Mouse (Mus musculus) bone marrow, adult 2 months (tissue): ENCODE measurements around the gene Zfand3. TPM values are rescaled to one million over a fixed set of nuclear protein-coding genes. Genes with fewer than 3 reads are reported as not detected.

Experiments used
- H3K27ac ChIP-seq: fragments of 200-500 bp; 2 replicates; pipeline ENCODE4 v1.5.1; 2012; ENCODE audit warnings: low read depth, mild to moderate bottlenecking, control low read depth, inconsistent platforms, low read length; ENCODE audit not compliant: control insufficient read depth, poor library complexity, insufficient read depth
- H3K4me1 ChIP-seq: fragments of 200-500 bp; 2 replicates; pipeline ENCODE4 v1.6.1; 2011; ENCODE audit warnings: low read length; ENCODE audit not compliant: control insufficient read depth, insufficient read depth
- H3K4me3 ChIP-seq: fragments of 200-500 bp; replicated peaks from 2 replicates; pipeline ENCODE3; 2011; ENCODE audit warnings: mild to moderate bottlenecking, low read depth, low read length, control low read depth; ENCODE audit not compliant: control insufficient read depth
- CTCF ChIP-seq: fragments of 200-500 bp; IDR thresholded peaks from 2 replicates; pipeline ENCODE4 v1.5.1; 2011; ENCODE audit warnings: low read length, control low read depth; ENCODE audit not compliant: control insufficient read depth, insufficient read depth
- POLR2A ChIP-seq: fragments of 200-500 bp; IDR thresholded peaks from 2 replicates; pipeline ENCODE4 v1.6.1; 2011; ENCODE audit warnings: low read depth, mild to moderate bottlenecking, control low read depth, low read length, borderline replicate concordance; ENCODE audit not compliant: control insufficient read depth
- WGBS: fragments of 180-500 bp; shearing (Covaris S2); methylation state at CpG from one replicate; pipeline ENCODE4 v1.1.7; 2018; 5-methylcytosine and 5-hydroxymethylcytosine counted together
- polyA plus RNA-seq: library from polyadenylated mRNA; stranded (reverse); fragments of >200 nt; gene quantifications from 2 replicates; pipeline ENCODE4 v1.2.4, GENCODE M21; 2011; ENCODE audit warnings: low replicate concordance; ENCODE audit not compliant: missing spikeins, insufficient read depth, insufficient read length

Zfand3 gene
- 31.6 and 46.6 TPM in 2 replicates for polyA plus RNA-seq

GRCm38 (mm10) chr17:30004203-30005102 lies at the start of gene Zfand3:
Gene Zfand3, plus strand, starts transcription at chr17:30004733.
- H3K4me3 ChIP-seq, result peak within 1 kb of the TSS; percentile 93

GRCm38 (mm10) chr17:29955880-29956279 lies 48.7 kb upstream of the Zfand3 start:
- no peaks in the 10 kb centered on the region; the same call in 1 of the 2 replicates for H3K4me1 ChIP-seq
- TF ChIP-seq POLR2A, result no peak
- TF ChIP-seq CTCF, result no peak
- H3K27ac ChIP-seq, result no peak overlapping the region
- 78% methylated on average over 8 of the region's 8 CpGs for WGBS
- no peak overlapping the region for H3K4me3 ChIP-seq

More at GRCm38 (mm10) chr17:30004203-30005102, at the start of gene Zfand3:
- H3K4me1 ChIP-seq, result peaks cover 4% of the 10 kb centered on the region; the same call in 1 of the 2 replicates
- TF ChIP-seq CTCF (no peak), POLR2A (peak; percentile 71)
- peak within 1 kb of the TSS; percentile 97 for H3K27ac ChIP-seq
- WGBS, result under 1% methylated on average over 72 of the region's 93 CpGs

DNA sequence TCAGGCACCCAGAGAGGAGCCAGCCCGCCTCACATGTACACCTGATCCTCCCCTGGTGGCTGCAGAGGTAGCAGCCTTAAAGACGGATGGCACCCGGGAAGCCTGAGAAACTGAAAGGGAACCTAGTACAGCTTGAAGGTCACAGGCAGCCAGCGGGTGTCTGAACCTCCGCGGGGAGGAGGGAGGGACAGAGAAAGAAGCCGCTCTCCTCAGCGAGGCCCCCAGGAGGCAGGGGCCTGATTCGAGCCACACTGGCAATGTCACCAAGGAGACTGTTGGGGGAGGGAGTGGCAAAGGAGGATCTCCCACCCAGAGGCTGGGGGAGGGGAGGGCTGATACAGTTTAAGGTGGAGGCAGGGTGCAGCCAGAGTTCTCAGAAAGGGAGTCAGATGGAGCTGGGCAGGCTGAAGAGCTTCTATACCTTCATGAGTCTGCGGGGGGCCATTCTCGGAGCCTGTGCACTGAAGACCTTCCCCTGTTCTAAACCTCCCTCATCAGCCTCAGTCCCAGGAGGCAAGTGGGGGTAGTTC lies 40.7 kb upstream of the Zfand3 start:
- 7% methylated on average over 11 of the region's 11 CpGs for WGBS
- Histone ChIP-seq H3K4me3 (no peak overlapping the region), H3K4me1 (no peaks in the 10 kb centered on the region; the same call in none of the 2 replicates), H3K27ac (no peak overlapping the region)
- TF ChIP-seq CTCF (no peak), POLR2A (no peak)

DNA sequence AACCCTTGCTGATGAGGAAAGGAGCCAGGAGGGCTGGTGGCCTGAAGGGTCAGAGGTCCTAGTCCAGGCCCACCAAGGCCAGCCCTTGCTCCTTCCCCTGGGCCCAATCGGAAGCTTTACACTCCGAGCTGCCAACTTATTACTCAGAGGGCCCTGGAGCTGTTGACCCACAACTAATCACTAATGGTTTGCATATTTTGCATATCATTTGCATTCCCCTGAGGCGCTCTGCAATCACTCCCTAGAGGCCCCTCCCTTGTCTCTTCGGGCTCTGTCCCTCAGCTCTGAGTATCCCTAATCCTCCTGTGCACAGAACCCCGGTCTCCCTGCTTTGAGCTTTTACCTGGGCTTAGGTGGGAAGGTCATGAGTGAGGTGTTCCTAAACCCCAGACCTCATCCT lies 39.0 kb upstream of the Zfand3 start:
- TF ChIP-seq CTCF (no peak), POLR2A (no peak)
- no peak overlapping the region for H3K27ac ChIP-seq
- H3K4me1 ChIP-seq, result no peaks in the 10 kb centered on the region; the same call in none of the 2 replicates
- WGBS, result 71% methylated on average over 5 of the region's 5 CpGs
- H3K4me3 ChIP-seq, result no peak overlapping the region

GRCm38 (mm10) chr17:29970037-29970555 lies 34.4 kb upstream of the Zfand3 start, which contains the start of gene Mdga1:
Gene Mdga1, minus strand, starts transcription at chr17:29970087.
- 82% methylated on average over 7 of the region's 7 CpGs for WGBS
- no peak within 1 kb of the TSS for H3K27ac ChIP-seq
- TF ChIP-seq CTCF, result no peak
- no peak for TF ChIP-seq POLR2A
- no peak within 1 kb of the TSS for H3K4me3 ChIP-seq
- no peaks in the 10 kb centered on the region for H3K4me1 ChIP-seq

GRCm38 (mm10) chr17:29971761-29972432 lies 32.6 kb upstream of the Zfand3 start:
- TF ChIP-seq CTCF (no peak), POLR2A (no peak)
- Histone ChIP-seq H3K27ac (no peak overlapping the region), H3K4me3 (no peak overlapping the region), H3K4me1 (no peaks in the 10 kb centered on the region)
- 80% methylated on average over 15 of the region's 15 CpGs for WGBS

DNA sequence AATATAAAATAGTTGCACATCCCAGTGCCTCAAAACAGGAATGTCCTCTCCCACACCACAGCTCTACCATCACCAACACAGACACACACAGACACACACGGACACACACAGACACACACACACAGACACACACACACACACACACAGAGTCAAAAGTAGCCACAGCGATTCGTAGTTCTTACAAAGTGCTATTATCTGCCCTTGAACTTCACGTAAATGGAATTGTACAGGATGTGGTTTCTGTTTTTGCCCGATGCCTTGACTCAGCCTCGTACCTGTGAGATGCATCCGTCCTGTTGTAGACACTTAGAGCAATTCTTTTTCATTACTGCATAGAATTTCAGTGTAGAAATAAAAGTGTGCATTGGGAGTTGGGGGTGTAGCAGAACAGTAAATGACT lies 31.3 kb upstream of the Zfand3 start:
- Histone ChIP-seq H3K4me3 (no peak overlapping the region), H3K4me1 (no peaks in the 10 kb centered on the region), H3K27ac (no peak overlapping the region)
- WGBS, result 56% methylated on average over 7 of the region's 7 CpGs
- TF ChIP-seq CTCF (no peak), POLR2A (no peak)

- Histone ChIP-seq H3K4me1 (no peaks in the 10 kb centered on the region; the same call in 1 of the 2 replicates), H3K27ac (no peak overlapping the region), H3K4me3 (no peak overlapping the region)
- WGBS, result 6% methylated on average over 8 of the region's 8 CpGs
- TF ChIP-seq CTCF (peak; percentile 73), POLR2A (no peak)
These were observed 28.8 kb upstream of the Zfand3 start for GRCm38 (mm10) chr17:29975731-29976130.
